Mouse (Mus musculus) MEL (cell line): ENCODE measurements around the gene Tbc1d23. TPM values are rescaled to one million over a fixed set of nuclear protein-coding genes. Genes with fewer than 3 reads are reported as not detected.

Source experiments
- DNase-seq: peaks from one replicate; pipeline ENCODE4 v3.0.0; 2011; ENCODE audit warnings: low read depth, low spot score
- H3K27ac ChIP-seq: 2 replicates; pipeline ENCODE4 v1.5.1; 2012; ENCODE audit warnings: low read depth, mild to moderate bottlenecking, control low read depth, low read length, moderate library complexity; ENCODE audit not compliant: control insufficient read depth
- H3K27me3 ChIP-seq, 2 experiments: fragments of 150-350 bp in 1 of 2; sonication (generic) in 1 of 2; 2 replicates each; pipeline ENCODE4 v1.6.1; 2012; ENCODE audit warnings: low read length in 2 of 2, mild to moderate bottlenecking in 2 of 2, improper control_type of control experiment in 1 of 2, moderate library complexity in 1 of 2; ENCODE audit not compliant: insufficient read depth in 2 of 2, control insufficient read depth in 1 of 2
- H3K36me3 ChIP-seq, 2 experiments: 2 replicates each; pipeline ENCODE4 v1.6.1; 2012 to 2014; ENCODE audit warnings: low read length in 2 of 2, improper control_type of control experiment in 1 of 2, inconsistent platforms in 1 of 2, mild to moderate bottlenecking in 1 of 2; ENCODE audit not compliant: insufficient read depth in 2 of 2, control insufficient read depth in 1 of 2
- H3K4me1 ChIP-seq, 2 experiments: fragments of 150-350 bp in 1 of 2; sonication (generic) in 1 of 2; 2 replicates each; pipeline ENCODE4 v1.6.1; 2012; ENCODE audit warnings: low read length in 2 of 2, improper control_type of control experiment in 1 of 2, mild to moderate bottlenecking in 1 of 2; ENCODE audit not compliant: insufficient read depth in 2 of 2, control insufficient read depth in 1 of 2
- H3K4me3 ChIP-seq, 2 experiments: fragments of 150-350 bp in 1 of 2; sonication (generic) in 1 of 2; 2 replicates each; pipeline ENCODE4 v1.5.1; 2012; ENCODE audit warnings: low read depth in 2 of 2, low read length in 2 of 2, mild to moderate bottlenecking in 2 of 2, moderate library complexity in 2 of 2, control low read depth in 1 of 2, improper control_type of control experiment in 1 of 2; ENCODE audit not compliant: control insufficient read depth in 1 of 2, insufficient read depth in 1 of 2
- H3K79me2 ChIP-seq: 2 replicates; pipeline ENCODE4 v1.6.1; 2012; ENCODE audit warnings: mild to moderate bottlenecking, low read length, moderate library complexity; ENCODE audit not compliant: control insufficient read depth, poor library complexity, insufficient read depth
- H3K9ac ChIP-seq: 2 replicates; pipeline ENCODE4 v1.6.1; 2012; ENCODE audit warnings: low read depth, mild to moderate bottlenecking, control low read depth, low read length, moderate library complexity; ENCODE audit not compliant: control insufficient read depth, poor library complexity, severe bottlenecking
- H3K9me3 ChIP-seq: fragments of 150-350 bp; sonication (generic); replicated peaks from 2 replicates; pipeline ENCODE4 v1.6.1; 2012; ENCODE audit warnings: mild to moderate bottlenecking, low read length, improper control_type of control experiment, moderate library complexity; ENCODE audit not compliant: insufficient read depth
- BHLHE40 ChIP-seq: IDR thresholded peaks from 2 replicates; pipeline ENCODE4 v1.6.1; 2012; ENCODE audit warnings: low read depth, mild to moderate bottlenecking, inconsistent platforms, low read length, improper control_type of control experiment, borderline replicate concordance
- CHD2 ChIP-seq: IDR thresholded peaks from 2 replicates; pipeline ENCODE4 v1.6.1; 2011; ENCODE audit warnings: low read length, improper control_type of control experiment
- E2F4 ChIP-seq: IDR thresholded peaks from 2 replicates; pipeline ENCODE4 v1.6.1; 2011; ENCODE audit warnings: low read depth, low read length, improper control_type of control experiment, borderline replicate concordance
- ETS1 ChIP-seq: IDR thresholded peaks from 2 replicates; pipeline ENCODE4 v1.6.1; 2012; ENCODE audit warnings: low read depth, mild to moderate bottlenecking, inconsistent platforms, low read length, improper control_type of control experiment, moderate library complexity
- GABPA ChIP-seq: IDR thresholded peaks from 2 replicates; pipeline ENCODE4 v1.6.1; 2012; ENCODE audit warnings: low read depth, mild to moderate bottlenecking, inconsistent platforms, low read length, improper control_type of control experiment, moderate library complexity
- GATA1 ChIP-seq: IDR thresholded peaks from 2 replicates; pipeline ENCODE4 v1.6.1; 2011; ENCODE audit warnings: low read depth, low read length, improper control_type of control experiment
- HCFC1 ChIP-seq: IDR thresholded peaks from 2 replicates; pipeline ENCODE4 v1.6.1; 2012; ENCODE audit warnings: low read depth, mild to moderate bottlenecking, inconsistent platforms, low read length, improper control_type of control experiment, moderate library complexity
- MAFK ChIP-seq: IDR thresholded peaks from 2 replicates; pipeline ENCODE4 v1.6.1; 2011; ENCODE audit warnings: low read depth, mild to moderate bottlenecking, low read length, improper control_type of control experiment, borderline replicate concordance
- MEF2A ChIP-seq: IDR thresholded peaks from 2 replicates; pipeline ENCODE4 v1.6.1; 2014; ENCODE audit warnings: low read depth, mild to moderate bottlenecking, inconsistent platforms, low read length, improper control_type of control experiment; ENCODE audit not compliant: poor library complexity, insufficient replicate concordance, severe bottlenecking; ENCODE audit errors: extremely low read depth
- MXI1 ChIP-seq: IDR thresholded peaks from 2 replicates; pipeline ENCODE4 v1.6.1; 2011; ENCODE audit warnings: mild to moderate bottlenecking, low read depth, low read length, improper control_type of control experiment
- MYC ChIP-seq: IDR thresholded peaks from 2 replicates; pipeline ENCODE4 v1.6.1; 2011; ENCODE audit warnings: low read depth, mild to moderate bottlenecking, low read length, improper control_type of control experiment, moderate library complexity
- RCOR1 ChIP-seq: IDR thresholded peaks from 2 replicates; pipeline ENCODE4 v1.6.1; 2012; ENCODE audit warnings: low read depth, mild to moderate bottlenecking, inconsistent platforms, low read length, improper control_type of control experiment
- SIN3A ChIP-seq: IDR thresholded peaks from 2 replicates; pipeline ENCODE4 v1.6.1; 2012; ENCODE audit warnings: low read length, improper control_type of control experiment, inconsistent platforms
- SMC3 ChIP-seq: IDR thresholded peaks from 2 replicates; pipeline ENCODE4 v1.6.1; 2011; ENCODE audit warnings: low read depth, low read length, improper control_type of control experiment
- TBP ChIP-seq: IDR thresholded peaks from 2 replicates; pipeline ENCODE4 v1.8.0; 2011; ENCODE audit warnings: low read depth, low read length, improper control_type of control experiment
- TCF12 ChIP-seq: IDR thresholded peaks from 2 replicates; pipeline ENCODE4 v1.6.1; 2014; ENCODE audit warnings: low read depth, mild to moderate bottlenecking, inconsistent platforms, low read length, improper control_type of control experiment, moderate library complexity
- USF1 ChIP-seq: IDR thresholded peaks from 2 replicates; pipeline ENCODE4 v1.6.1; 2014; ENCODE audit warnings: low read depth, mild to moderate bottlenecking, inconsistent platforms, low read length, improper control_type of control experiment, moderate library complexity
- ZKSCAN1 ChIP-seq: IDR thresholded peaks from 2 replicates; pipeline ENCODE4 v1.6.1; 2012; ENCODE audit warnings: low read depth, mild to moderate bottlenecking, inconsistent platforms, low read length, improper control_type of control experiment, moderate library complexity
- ZNF384 ChIP-seq: IDR thresholded peaks from 2 replicates; pipeline ENCODE4 v1.6.1; 2012; ENCODE audit warnings: low read depth, mild to moderate bottlenecking, inconsistent platforms, low read length, improper control_type of control experiment
- polyA plus RNA-seq, 2 experiments: library from polyadenylated mRNA; stranded (reverse) in 1 of 2; unstranded in 1 of 2; fragments of >175 nt in 1 of 2; fragments of >200 nt in 1 of 2; gene quantifications; 2 replicates each; pipeline versions ENCODE4 v1.2.1 to v1.2.4; 2012; ENCODE audit warnings: low replicate concordance in 2 of 2, low read depth in 1 of 2; ENCODE audit not compliant: insufficient read length in 2 of 2, insufficient read depth in 1 of 2, missing spikeins in 1 of 2
- total RNA-seq: library from RNA; depleted of rRNA; stranded (reverse); fragments of 300-350 nt; gene quantifications from 2 replicates; pipeline ENCODE4 v1.2.3, GENCODE M21; 2012

The Tbc1d23 gene
- total and polyA plus RNA-seq, 3 experiments = 16.9 to 18.1 TPM; not detected in 1

DNA sequence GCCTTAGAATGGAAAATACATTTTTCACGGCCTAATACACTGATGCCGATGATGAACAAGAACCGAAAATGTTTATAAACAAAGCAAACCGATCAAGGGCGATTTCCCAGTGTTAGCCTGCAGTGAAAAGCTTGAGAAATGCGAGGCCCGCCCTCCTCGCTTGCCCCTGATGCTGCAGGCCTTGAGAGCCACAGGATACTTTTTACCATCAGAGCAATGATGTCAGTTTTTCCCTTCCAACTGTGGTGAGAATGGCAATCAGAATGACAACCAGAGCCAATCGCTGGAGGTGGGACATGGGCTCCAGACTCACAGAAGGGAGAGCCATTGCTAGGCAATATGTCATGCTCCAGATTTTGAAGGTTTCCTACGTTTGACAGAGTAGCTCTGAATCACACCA, 28.8 kb upstream of the Tbc1d23 start:
- H3K9ac ChIP-seq = no peak overlapping the region
- H3K27me3 ChIP-seq = peaks cover 0 to 3% of the 10 kb centered on the region in 2 experiments; a peak in 2 of 4 replicates
- no peaks in the 10 kb centered on the region for H3K4me1 ChIP-seq
- no peak for TF ChIP-seq ETS1
- no peaks in the 10 kb centered on the region for H3K79me2 ChIP-seq
- H3K36me3 ChIP-seq = no peaks in the 10 kb centered on the region
- H3K9me3 ChIP-seq = no peaks in the 10 kb centered on the region
- no peak overlapping the region for H3K4me3 ChIP-seq
- no peak overlapping the region for H3K27ac ChIP-seq
- no peak for DNase-seq

GRCm38 (mm10) chr16:57259356-57260083, 28.2 kb upstream of the Tbc1d23 start:
- Histone ChIP-seq H3K4me3 (no peak overlapping the region), H3K36me3 (no peaks in the 10 kb centered on the region)
- no peak for TF ChIP-seq USF1
- no peak for TF ChIP-seq MYC
- TF ChIP-seq TCF12 = no peak
- no peak for TF ChIP-seq SMC3
- TF ChIP-seq CHD2 = no peak
- TF ChIP-seq GATA1 = no peak
- TF ChIP-seq HCFC1 = no peak
- no peak for TF ChIP-seq TBP
- TF ChIP-seq ZNF384 = no peak
- no peak for TF ChIP-seq SIN3A
- TF ChIP-seq, all 39 proteins: peak for 0
- no peaks in the 10 kb centered on the region for H3K4me1 ChIP-seq
- H3K27me3 ChIP-seq = peaks cover 0 to 3% of the 10 kb centered on the region in 2 experiments; a peak in 2 of 4 replicates
- no peak for DNase-seq
- H3K79me2 ChIP-seq = no peaks in the 10 kb centered on the region
- H3K9me3 ChIP-seq = no peaks in the 10 kb centered on the region
- no peak overlapping the region for H3K27ac ChIP-seq
- H3K9ac ChIP-seq = no peak overlapping the region

GRCm38 (mm10) chr16:57251589-57252421, 20.5 kb upstream of the Tbc1d23 start:
- Histone ChIP-seq H3K9me3 (no peaks in the 10 kb centered on the region), H3K4me1 (peaks cover 4 to 6% of the 10 kb centered on the region in 2 experiments), H3K9ac (no peak overlapping the region), H3K27ac (no peak overlapping the region), H3K4me3 (no peak overlapping the region), H3K79me2 (no peaks in the 10 kb centered on the region), H3K27me3 (peaks cover 0 to 1% of the 10 kb centered on the region in 2 experiments; a peak in 1 of 4 replicates), H3K36me3 (peaks cover 0 to 3% of the 10 kb centered on the region in 2 experiments; a peak in 2 of 4 replicates)
- no peak for DNase-seq
- TF ChIP-seq MAFK (no peak), TCF12 (no peak), MXI1 (no peak), GABPA (no peak), CHD2 (no peak), GATA1 (no peak), ZKSCAN1 (no peak), MEF2A (no peak), E2F4 (no peak), BHLHE40 (no peak), MYC (no peak), RCOR1 (no peak)
